Mouse (Mus musculus) G1E (cell line): ENCODE measurements around the gene Mtrf1l.

Source experiments
- CTCF ChIP-seq: IDR thresholded peaks from 2 replicates; pipeline ENCODE4 v1.5.1; 2012; ENCODE audit warnings: low read depth, low read length, inconsistent platforms, mixed read lengths
- GATA2 ChIP-seq: IDR thresholded peaks from 2 replicates; pipeline ENCODE4 v1.6.1; 2012; ENCODE audit warnings: low read depth, low read length, inconsistent platforms, borderline replicate concordance
- TAL1 ChIP-seq: conservative IDR thresholded peaks from 2 replicates; pipeline ENCODE4 v1.6.1; 2012; ENCODE audit warnings: low read depth, low read length, inconsistent platforms, mixed read lengths

GRCm38 (mm10) chr10:5800490-5800889, 23.2 kb downstream of the Mtrf1l start:
- TF ChIP-seq CTCF, result no peak
- no peak for TF ChIP-seq TAL1
- no peak for TF ChIP-seq GATA2
